Mouse (Mus musculus) urinary bladder, postnatal 10 days (tissue): ENCODE measurements around the gene Pdzd7.
"Not testable (repeated sequence)": the region's sequence is repeated elsewhere in the genome, so short reads cannot be mapped to it uniquely, and the experiment has no call there.

Experiments used
- DNase-seq: peaks from one replicate; pipeline ENCODE4 v3.0.0; 2022; ENCODE audit warnings: low spot score

Pdzd7 gene

DNA sequence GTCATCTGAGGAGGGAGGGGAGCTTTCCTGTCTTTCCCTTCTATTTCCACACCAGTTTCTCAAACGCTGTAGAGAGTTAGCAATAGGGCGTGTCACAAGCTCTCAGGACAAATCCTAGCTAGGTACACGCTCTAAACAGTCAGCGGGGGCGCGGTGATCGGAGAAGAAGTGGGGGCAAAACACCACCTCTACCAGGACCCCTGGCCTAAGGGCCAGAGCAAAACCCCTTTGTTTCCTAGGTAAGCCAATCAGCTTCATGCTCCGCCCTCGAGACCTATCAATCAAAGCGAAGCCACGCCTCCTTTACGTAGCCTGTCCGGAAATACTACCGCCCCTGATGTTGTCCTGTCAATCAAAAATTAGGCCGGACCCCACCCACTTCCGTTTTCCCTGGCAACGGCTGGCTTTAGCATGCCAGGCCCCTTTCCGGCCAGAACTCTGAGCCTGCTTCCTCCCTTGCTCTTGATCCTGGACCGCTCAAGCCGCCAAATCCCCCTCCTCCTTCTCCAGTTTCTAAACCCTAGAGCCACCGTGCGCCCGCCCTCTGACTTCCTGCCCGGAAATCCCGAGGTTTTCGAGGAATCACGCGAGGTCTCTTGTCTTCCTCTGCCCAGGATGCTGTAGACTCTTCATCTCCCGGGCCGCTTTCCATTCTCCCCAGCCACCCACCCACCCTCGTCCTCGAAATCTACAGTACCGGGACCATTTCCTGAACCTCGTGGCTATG, 12.8 kb upstream of the Pdzd7 start:
- DNase-seq, result peak; percentile 70

DNA sequence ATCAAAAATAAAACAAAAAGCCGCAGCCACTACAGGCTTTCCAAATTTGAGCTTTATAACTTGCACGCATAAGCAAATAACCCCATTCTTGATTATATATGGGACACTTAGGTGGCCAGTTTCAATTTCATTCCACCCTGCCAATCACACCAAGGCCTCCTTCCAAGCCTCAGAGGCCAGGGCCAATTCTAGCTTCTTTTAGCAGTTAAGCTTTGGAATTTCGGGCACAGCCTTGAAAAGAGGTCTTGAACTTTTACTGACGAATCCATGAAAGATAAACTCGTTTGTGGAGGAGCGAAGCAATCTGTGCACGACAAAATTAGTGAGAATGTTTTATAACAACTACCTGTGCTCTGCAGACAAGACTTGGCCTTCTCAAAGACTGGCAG, 12.2 kb upstream of the Pdzd7 start:
- DNase-seq, result no peak

DNA sequence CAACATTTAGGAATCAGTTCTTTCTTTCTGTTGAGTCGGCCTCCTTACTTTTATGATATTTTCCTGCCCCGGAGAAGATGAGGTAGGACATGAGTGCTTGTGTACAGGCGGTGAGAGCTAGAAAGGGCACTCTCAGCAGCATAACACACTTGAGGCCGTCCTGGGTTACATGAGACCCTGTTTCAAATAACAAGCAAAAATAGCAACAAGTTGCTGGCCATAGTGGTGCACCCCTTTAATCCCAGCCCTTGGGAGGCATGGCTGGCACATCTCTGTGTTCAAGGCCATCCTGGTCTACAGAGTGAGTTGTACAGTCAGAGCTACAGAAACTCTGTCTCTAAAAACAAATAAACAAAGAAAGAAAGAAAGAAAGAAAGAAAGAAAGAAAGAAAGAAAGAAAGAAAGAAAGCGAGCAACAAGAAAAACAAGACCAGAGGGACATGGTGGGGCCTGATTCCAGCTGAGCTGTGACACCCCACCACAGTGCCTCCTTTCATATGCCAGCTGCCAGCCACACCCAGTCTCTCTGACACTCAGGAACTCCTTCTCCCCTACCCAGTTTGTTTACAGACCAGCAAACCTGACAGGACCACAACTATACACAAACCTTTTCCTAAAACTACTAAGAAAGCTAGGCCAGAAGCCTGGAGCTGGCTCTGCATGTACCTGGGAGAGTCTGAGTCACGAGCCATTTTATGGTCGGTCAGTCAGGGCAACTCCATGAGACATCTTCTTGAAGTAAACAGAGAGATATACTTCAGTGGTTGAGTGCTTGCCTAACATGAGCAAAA, 11.6 kb upstream of the Pdzd7 start:
- no peak for DNase-seq

DNA sequence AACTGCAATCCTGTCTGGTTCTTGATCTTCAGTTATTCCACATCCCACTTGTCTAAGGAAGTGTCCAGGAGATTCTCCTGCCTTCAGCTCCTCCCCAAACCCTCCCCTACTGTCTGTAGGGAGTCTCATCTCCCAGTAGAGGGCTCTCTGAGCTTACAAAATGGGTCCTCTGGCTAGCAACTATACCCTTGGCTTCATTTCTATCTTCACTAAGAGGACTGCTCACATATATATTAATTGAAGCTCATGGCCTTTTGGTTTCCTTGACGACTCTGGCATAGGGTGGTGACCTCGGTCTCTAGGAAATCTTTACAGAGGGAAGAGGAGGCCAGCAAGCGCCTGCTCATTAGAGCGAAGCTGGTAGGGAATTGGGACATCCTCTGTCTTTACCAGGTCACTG, 10.8 kb upstream of the Pdzd7 start:
- no peak for DNase-seq

DNA sequence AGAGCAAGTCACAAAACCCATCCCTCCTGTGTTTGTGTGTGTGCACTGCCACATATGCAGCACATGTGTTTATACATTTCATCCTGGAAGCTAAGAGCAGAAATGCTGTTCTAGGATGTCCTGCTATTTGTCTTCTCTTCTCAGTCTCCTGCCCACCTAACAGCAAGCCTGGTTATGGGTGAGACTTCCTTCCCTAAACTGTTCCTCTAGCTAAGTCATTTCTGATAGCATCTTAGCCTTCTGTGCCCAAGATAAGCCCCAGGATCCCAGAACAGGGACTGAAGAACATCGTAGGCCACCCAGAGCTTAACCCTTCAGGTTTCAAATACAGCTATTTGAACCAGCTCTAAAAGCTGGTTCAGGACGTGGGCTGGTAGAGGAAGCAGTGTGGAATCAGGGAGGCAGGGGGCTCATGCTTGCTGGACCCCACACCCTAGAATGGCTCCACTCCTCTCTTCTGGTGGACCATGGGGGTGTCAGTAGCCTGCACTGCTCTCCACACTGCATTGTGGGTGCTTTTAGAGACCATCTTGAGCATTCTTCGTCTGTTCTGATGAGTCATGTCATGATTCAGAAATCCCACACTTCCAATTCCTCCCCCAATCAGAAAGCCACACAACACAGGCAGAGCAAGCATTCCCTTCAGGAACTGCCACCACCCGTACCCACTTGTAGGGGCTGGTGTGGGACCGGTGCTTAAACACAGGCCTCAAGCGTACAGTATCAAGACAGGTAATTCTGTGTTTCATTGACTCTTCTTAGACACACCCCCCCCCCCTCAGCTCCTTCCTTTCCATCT, 9.6 kb upstream of the Pdzd7 start:
- no peak for DNase-seq

DNA sequence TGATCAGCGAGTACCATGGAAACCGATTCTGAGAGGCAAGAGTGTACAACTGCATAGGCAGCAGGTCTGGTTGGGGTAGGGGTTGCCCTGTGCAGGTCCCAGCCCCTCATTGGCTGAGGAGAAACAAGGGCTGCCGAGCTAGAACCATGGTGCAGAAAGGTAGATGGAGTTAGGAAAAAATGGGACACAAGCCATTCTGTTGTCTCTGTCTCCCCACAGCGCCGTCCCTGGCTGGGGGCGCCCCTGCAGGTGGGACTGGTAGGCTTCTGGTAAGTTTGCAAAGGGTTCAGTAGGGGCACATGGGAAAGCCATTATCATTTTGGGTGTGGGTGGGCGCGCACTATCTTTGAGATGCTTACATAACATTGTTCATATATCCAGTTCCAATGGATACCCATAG, 7.9 kb upstream of the Pdzd7 start:
- no peak for DNase-seq

DNA sequence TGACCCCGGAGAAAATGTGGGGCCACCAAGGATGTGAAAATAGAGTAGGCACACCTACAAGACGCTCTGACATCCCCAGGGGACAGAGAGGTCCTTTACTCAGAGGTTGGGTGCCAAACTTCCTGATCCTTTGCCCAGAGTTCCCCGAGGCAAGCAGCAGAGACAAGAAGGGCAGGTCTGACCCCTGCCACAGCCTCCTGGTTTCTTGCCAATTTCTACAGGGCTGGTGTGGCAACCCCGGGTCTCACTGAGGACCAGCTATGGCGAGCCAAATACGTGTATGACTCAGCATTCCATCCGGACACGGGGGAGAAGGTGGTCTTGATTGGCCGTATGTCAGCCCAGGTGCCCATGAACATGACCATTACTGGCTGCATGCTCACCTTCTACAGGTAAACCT, 4.0 kb upstream of the Pdzd7 start:
- DNase-seq, result no peak

DNA sequence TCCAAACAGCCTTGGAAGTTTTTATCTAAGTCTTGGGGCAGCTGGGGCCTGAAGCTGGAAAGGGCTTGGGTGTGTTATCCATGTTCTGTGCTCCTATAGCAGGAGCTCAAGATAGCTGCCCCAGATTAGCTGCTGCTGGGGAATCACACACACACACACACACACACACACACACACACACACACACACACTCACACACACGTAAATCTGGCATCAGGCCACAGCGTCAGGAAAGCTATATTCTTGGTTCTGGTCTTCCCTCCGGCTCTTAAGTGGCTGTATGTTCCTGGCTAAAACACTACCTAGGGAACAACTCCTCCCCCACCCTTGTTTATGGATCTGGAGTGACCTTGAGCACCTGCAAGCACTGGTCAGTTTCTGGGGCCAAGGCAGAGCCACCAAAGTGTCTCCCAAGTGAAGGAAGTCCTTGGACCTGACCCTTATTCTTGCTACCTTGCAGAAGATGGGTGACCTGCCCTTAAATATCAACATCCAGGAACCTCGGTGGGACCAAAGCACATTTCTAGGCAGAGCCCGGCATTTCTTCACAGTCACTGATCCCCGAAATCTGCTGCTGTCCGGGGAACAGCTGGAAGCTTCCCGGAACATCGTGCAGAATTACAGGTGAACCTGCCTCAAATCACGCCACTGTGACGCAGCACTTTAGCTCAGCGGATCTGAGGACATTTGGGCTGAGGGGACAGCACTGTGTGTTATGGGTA, 3.3 kb upstream of the Pdzd7 start:
- DNase-seq, result no peak

DNA sequence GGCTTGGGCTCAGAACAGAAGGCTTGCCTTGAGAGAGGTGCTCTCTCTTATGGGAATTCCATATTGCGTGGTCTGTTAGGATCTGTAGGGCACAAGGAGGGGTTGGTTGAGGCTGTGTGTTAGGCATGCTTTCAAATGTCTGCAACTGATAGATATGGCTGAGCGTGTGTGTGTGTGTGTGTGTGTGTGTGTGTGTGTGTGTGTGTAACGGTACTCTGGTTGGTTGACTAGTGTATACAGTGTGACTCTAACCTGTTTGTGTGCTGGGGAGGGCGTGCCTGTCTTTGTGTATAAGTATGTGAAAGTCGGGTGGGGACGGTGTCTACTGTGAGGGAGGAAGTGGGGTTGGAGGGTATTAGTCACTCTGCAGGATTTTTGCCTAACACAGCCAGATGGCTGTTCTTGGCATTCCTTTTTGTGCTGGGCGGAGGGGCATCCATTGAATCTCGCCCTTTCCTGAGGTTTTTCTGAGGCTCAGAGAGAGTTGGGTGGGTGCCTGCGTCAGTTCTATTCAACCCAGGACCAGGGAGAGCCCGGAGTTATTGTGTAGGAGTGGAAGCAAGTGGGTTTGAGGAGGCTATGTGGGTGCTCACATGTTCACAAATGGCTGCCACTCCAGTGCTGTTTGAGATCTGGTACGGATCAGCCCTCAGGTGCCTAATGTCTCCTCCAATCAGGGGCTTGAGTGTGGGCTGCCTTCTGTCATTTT, 2.6 kb upstream of the Pdzd7 start:
- no peak for DNase-seq

DNA sequence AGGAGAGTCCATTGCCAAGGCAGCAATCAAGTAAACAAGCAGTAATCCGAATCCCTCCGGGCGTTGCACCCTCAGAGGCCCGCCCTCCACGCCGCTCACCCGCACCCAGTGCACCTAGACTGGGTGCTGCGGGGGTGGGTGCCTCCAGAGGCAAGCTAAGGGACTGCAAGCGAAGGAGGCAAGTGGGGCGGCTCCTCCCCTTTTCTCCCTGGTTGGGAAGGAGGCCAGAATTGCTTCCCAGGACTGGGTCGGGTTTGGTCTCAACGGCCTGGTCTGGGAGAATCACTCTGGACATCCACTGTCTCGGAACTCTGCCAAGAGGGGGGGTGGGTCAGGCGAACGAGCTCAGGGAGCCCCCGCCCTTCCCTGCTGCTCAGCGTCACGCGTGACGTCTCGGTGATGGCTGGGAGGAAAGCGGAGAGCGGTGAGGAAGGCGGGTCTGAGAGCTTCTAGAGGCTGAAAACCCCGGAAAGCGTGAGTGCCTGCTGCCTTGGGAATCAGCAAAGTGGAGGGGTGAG, 2.0 kb upstream of the Pdzd7 start, which contains the start of gene Sfxn3:
Gene Sfxn3, plus strand, starts transcription at position 87 of the 518 bp plus-strand sequence.
- DNase-seq, result peak; percentile 87

DNA sequence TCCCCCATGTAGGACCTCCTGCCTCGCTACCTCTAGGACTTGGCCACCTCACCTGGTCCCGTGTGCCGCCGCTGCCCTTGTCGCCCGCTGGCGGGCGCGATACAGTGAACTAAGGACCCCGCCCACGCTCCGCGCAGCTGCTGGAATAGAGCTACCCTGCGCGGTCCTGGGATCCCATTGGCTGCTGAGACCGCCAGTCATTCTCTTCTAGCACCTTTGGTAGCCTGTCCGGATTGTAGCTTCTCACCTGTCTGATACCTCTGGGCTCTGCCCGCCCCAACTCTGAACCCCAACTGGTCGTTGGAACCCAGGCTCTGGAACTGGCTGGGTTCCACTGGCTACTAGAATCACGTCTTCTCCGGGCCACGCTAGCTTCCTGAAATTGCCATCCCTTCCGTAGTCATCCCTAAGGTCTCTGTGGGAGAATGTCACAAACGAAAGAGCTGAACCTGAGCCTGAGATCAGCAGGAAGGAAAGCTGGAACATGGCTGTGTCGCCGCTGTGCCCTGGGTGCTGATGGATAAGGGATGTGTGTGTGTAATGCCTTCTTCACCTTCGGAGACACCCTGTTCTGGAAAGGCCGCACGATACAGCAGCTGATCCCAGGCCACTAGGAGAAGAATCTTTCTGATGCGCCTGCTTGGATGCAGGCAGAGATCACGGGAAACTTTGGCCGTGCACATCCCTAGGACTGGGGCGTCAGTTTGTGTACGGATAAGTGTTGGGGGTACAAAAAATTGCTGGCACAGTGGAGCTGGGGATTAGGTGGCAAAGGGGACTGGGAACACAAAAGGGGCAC, 1.2 kb upstream of the Pdzd7 start:
- no peak for DNase-seq

DNA sequence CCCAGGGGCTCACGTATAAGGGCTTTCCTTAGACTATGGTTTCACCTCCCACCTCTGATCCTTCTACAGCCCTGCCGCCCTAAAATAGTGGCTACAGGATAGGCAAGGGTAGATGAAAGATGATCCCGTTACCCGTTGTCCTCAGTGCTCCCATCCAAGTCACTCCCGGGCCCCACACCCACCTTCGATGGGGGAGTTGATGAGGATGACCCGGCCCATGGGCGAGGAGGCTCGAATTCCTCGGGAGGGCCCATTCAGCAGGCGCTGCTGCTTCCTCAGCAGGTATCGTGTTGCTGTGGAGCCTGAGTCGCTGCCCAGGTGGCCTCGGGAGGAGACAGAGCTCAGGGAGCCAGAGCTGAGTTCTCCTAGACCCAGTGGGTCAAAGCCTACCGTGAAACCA, 281 bp downstream of the Pdzd7 start:
- no peak for DNase-seq

DNA sequence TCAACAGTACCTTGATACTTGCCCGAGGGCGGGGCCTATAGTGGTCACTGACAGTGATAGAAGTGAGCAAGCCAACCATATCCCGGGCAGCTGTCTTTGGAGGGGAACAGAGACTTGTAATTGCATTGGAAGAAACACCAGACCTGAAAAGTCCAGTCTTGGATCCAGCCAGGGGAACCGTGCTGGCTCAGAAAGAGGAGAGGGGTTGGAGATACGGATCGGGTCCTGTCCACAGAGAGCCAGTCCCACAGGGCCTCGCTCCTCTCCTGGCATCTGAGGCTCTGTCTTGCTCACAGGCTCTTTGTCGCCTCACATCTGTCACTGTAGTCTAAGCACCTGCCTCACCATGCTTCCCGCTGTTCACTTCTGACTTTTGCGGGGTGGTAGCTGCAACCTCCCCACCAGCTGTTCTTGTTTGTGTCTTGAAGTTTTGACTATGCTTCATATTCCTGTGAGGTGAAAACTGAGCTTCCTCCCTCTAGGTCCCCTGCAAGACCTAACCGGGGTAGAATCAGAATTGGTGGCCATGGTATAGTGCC, 1.1 kb downstream of the Pdzd7 start:
- DNase-seq, result no peak

DNA sequence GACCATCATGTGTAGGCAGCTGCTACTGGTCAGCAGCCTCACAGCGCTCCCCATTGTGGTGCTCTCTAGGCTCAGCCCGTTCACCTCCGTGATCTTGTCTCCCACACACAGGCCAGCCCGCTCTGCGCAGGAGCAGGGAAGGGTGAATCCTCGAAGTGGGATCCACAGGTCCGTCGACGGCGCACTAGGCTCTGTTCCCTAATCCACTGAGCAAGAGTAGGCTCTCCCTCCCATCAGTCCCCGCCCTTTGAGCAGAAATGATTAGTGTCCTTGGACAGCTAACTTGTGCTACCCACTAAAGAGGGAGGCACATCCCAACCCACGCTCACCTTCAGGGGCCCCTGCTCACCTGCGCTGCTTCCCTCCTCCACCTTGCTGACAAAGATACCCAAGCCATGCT, 5.3 kb downstream of the Pdzd7 start:
- no peak for DNase-seq

DNA sequence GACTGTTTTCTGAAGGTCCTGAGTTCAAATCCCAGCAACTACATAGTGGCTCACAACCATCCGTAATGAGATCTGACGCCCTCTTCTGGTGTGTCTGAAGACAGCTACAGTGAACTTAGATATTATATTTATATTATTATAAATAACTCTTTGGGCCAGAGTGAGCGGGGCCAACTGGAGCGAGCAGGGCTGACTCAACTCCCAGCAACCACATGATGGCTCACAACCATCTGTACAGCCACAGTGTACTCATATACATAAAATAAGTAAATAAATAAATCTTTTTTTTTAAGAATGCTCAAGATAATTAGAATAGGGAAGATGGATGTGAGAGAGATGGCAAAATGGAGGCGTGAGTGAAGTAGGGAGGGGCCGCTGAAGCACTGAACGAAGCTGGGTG, 7.3 kb downstream of the Pdzd7 start:
- DNase-seq, result not testable (repeated sequence)

DNA sequence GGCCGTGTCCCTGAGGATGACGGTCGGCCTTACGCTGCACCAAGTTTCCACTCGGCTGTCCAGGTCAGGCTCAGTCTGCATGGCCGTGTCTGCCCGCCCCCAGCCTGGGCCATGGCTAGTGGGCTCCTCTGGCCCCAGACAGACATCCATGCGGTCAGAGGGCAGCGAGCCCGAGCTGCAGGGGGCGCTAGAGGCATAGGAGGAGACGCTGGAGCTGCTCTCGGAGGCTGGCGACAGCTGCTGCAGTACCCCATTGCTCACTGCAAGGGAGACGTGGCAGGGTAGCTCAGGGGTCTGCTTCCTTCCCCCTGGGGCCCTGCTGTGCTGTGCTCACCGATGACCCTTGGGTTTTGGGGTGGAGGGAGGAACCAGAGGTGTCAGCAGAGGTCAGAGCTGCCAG, 8.7 kb downstream of the Pdzd7 start:
- no peak for DNase-seq

DNA sequence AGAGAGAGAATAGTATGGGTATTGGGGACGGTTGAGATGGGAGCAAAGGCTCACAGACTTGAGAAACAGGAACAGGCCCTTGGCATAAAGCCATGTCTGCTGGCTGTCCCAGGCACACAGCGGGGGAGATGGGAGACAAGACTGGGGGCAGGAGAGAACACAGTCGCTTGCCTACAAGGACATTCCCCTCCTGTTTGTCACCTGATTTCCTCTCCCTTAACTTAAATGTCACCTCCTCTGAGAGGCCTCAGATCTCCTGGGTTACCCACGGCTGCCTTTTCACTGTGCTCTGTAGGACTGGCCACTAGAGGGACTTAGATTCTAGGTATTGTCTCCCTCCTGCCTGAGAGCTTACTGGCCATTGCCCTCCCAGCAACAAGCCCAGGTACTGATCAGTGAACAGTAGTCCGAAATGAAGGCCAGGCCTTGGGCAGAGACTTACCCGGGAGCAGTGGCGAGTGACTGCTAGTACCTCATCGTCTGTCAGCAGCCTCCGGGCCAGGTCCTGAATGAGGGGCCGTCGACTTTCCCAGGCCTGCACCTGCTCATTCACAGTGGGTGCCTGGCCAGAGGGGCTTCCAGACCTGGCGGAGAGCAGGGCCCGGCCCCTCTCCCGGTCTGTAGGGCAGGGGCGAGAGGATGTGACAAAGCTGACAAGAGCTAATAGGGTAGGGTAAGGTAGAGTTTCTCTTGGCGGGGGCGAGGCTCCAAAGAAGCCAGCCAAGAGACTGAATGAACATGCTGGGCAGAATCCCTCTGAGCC, 12.8 kb downstream of the Pdzd7 start:
- DNase-seq, result no peak

DNA sequence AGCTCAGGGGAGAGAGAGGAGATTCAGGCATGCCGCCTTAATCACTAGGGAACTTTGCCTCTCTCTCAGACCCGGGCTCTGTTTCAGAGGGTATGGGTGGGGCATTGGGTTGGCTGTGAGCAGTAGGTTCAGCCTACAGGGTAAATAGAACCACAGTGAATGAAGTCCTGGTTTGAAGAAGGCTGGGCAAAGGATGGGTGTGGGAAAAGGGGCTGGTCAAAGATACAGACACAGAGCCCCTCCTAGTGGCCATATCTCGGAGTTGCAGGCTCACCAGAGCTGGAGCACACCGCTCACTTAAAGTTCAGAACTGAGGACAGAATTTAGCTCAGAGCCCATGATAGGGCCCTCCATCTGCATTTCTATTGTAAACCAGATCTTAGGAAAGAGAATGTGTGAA, 13.7 kb downstream of the Pdzd7 start:
- no peak for DNase-seq
